Mouse (Mus musculus) C3H10T1/2 (cell line): Measurements from ENCODE around the gene Lamtor4. TPM values are rescaled to one million over a fixed set of nuclear protein-coding genes. Genes with fewer than 3 reads are reported as not detected.

Experiments used
- polyA plus RNA-seq, 2 experiments: library from polyadenylated mRNA; unstranded; fragments of >200 nt; fragmentation: generic; extraction: Trizol; gene quantifications; one replicate each; pipeline ENCODE4 v1.2.1; 2012; ENCODE audit warnings: missing spikeins in 2 of 2

Lamtor4 gene
- 100 to 1,000 TPM in 1 of 2 experiments, 10 to 100 TPM in 1; 81.8 to 128 TPM for polyA plus RNA-seq

DNA sequence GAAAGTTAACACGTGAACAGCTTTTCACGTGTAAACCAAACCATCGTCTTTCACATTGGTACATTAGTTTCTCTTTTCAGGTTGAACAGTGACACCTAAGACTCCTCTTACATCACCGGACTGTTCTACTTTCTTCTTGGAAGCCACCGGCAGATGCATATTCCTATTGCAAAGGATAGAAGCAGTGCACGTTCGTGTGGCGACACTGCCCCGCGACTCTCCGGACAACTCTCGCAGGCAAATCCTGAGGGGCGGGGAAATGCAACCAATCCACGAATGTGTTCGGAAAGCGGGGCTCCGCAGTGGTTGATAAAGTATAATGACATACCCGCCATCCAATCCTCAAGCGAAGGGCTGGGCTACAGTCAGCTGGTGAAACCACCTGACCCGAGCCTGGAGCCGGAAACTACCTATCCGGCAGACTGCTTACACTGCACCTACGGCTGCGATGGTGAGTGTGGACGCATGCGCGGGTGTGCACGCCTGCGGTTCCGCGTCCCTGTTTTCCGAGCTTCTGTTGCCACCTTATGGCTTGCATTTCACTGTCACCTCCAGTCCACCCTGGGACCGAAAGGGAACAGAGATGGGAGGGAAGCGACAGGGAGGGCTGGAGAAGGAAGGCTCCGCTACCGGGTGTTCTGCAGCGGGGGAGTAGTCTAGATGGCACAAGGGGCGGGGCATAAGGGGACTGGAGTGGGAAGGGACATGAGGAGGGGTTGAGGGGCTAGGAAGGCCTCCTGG lies at the start of gene Lamtor4:
Gene Lamtor4, plus strand, starts transcription at position 130 of the 741 bp plus-strand sequence.

DNA sequence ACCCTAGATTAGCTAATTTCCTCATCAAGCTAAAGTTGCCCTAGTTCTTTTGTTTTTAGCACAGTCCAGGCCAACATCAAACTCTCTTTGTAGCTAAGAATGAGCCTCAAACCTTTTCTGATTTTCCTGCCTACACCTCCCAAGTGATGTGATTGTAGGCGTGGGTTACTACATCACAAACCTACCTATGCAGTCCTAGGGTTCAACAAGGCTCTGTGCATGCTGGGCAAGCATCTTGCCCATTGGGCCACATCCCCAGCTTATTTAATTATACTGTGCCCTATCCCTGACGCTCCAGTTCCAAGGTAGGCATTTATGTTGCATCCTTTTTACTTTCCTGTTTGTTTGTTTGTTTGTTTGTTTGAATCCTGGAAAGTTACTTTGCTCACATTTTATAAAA lies 29.6 kb upstream of the Lamtor4 start, which contains the start of gene Nxpe5:
Gene Nxpe5, plus strand, starts transcription at position 199 of the 400 bp plus-strand sequence.

DNA sequence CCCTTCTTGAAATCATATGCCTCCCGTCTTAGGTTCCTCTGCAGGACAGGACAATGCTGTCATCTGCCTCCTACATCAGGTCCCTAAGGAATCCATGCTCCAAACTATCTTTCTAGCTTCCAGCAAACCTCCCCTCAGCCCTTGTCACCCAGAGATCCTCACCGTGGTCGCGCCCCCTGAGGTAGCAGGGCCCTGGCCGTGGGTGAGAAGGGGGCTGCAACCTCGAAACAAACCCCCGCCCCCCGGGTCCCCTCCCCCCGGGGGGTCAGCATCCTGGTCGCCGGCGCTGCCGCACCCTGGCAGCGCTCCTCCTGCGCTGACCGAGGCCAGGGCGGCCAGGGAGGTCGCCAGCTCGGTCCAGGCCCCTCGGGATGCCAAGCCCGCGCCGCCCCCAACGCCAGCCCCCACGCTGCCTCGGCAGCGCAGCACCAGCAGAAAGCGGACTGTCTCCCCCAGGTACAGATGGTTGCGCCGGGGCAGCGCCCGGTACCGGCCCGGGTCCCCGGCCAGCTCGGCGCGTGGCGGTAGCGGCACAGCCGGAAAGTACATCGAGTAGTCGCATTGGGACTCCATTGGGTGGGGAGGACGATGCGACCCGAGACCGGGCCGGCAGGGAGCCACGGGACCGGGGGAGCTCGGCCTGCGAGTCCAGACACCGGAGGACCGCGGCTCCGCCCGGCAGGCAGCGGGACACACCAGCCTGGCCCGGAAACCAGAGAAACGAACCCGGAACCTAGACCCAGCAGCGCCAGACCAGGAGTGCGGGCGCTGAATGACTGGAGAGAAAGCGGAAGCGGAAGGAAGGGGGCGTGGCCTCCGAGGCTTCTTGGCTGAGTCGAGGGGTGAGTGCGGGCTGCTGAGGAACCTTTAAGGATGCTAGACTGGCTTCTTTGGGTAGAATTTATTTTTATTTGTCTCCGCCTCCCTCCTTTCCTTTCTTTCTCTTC lies 8.3 kb downstream of the Lamtor4 start, which contains the start of gene BC037034:
Gene BC037034, minus strand, starts transcription at position 774 of the 947 bp plus-strand sequence.

DNA sequence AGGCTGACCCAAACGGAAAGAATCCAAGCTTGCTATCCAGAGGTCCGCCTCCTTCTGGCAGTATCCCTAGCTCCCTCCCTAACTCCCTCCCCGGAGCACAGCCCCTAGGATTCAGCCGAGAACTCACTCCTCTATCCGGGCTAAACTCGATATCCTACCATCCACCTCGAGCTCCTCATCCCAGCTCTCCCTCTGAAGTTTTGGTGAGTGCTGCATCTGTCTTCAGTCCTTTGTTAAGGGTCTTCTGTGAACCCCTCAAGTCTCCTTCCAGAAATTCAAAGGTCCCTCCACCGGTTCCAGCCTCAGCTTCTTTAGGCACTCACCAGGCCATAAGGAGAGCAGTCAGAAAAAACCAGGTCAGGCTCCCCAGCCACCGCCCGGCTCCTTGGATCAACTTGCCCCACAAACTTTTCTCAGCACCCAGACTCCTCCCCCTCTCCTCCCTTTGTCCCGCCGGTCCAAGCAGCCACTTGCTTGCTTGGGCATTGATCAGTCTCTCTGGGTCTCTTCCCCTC lies 17.2 kb downstream of the Lamtor4 start, which contains the start of gene Gal3st4:
Gene Gal3st4, minus strand, starts transcription at position 432 of the 515 bp plus-strand sequence.

GRCm38 (mm10) chr5:138279585-138280424 lies 24.5 kb downstream of the Lamtor4 start, which contains the start of the genes Gm43720, Gpc2 and Stag3:
Gene Gm43720 (minus strand): TSS chr5:138279958.
Gene Gpc2 (minus strand): TSS chr5:138280005.
Gene Stag3 (plus strand): TSS chr5:138280240.

Other genes with a start within 250 kb of the Lamtor4 start
- gene Smok3a, start 234.2 kb upstream of the Lamtor4 start, polyA plus RNA-seq: not detected
- gene Smok3b, start 234.1 kb upstream of the Lamtor4 start, polyA plus RNA-seq: not detected
- not detected for gene Smok3c, start 202.3 kb upstream of the Lamtor4 start, polyA plus RNA-seq
- gene Zkscan1, start 170.4 kb upstream of the Lamtor4 start, polyA plus RNA-seq: 1 to 10 TPM in 1 of 2 experiments, under 1 TPM in 1; 0.23 to 4.5 TPM
- gene Zscan21, start 138.6 kb upstream of the Lamtor4 start, polyA plus RNA-seq: 10 to 100 TPM in 1 of 2 experiments, 1 to 10 TPM in 1; 1.8 to 19.0 TPM
- 1 to 10 TPM in 1 of 2 experiments, under 1 TPM in 1; 0.56 to 3.5 TPM for gene Zfp113, start 99.7 kb upstream of the Lamtor4 start, polyA plus RNA-seq
- 100 to 1,000 TPM; 170 to 230 TPM for gene Cops6, start 94.4 kb upstream of the Lamtor4 start, polyA plus RNA-seq
- gene Ap4m1, start 83.5 kb upstream of the Lamtor4 start, polyA plus RNA-seq: 10 to 100 TPM in 1 of 2 experiments, 1 to 10 TPM in 1; 6.1 to 21.4 TPM
- 100 to 1,000 TPM in 1 of 2 experiments, 10 to 100 TPM in 1; 61.2 to 191 TPM for gene Mcm7, start 83.1 kb upstream of the Lamtor4 start, polyA plus RNA-seq
- gene Taf6, start 68.0 kb upstream of the Lamtor4 start, polyA plus RNA-seq: 10 to 100 TPM; 25.1 to 32.8 TPM
- 10 to 100 TPM in 1 of 2 experiments, 1 to 10 TPM in 1; 3.2 to 41.2 TPM for gene Cnpy4, start 68.0 kb upstream of the Lamtor4 start, polyA plus RNA-seq
- gene Mblac1, start 61.2 kb upstream of the Lamtor4 start, polyA plus RNA-seq: 1 to 10 TPM in 1 of 2 experiments, under 1 TPM in 1; 0.83 to 3.0 TPM
- gene Nxpe5, start 29.6 kb upstream of the Lamtor4 start, polyA plus RNA-seq: not detected
- gene BC037034, start 8.6 kb downstream of the Lamtor4 start, polyA plus RNA-seq: 10 to 100 TPM in 1 of 2 experiments, 1 to 10 TPM in 1; 2.6 to 12.4 TPM
- gene Gal3st4, start 17.4 kb downstream of the Lamtor4 start, polyA plus RNA-seq: under 1 TPM in 1 of 2 experiments, not detected in 1; 0.60 TPM
- under 1 TPM in 1 of 2 experiments, not detected in 1; 0.01 TPM for gene Gm43720, start 24.5 kb downstream of the Lamtor4 start, polyA plus RNA-seq
- not detected for gene Gpc2, start 24.5 kb downstream of the Lamtor4 start, polyA plus RNA-seq
- under 1 TPM in 1 of 2 experiments, not detected in 1; 0.04 TPM for gene Stag3, start 24.8 kb downstream of the Lamtor4 start, polyA plus RNA-seq
- gene Pvrig, start 86.5 kb downstream of the Lamtor4 start, polyA plus RNA-seq: not detected
- 1 to 10 TPM in 1 of 2 experiments, under 1 TPM in 1; 0.09 to 2.4 TPM for gene Zfp157, start 186.0 kb downstream of the Lamtor4 start, polyA plus RNA-seq